Mouse (Mus musculus): Measurements from ENCODE around the gene Prl3b1. TPM values are rescaled to one million over a fixed set of nuclear protein-coding genes. Genes with fewer than 3 reads are reported as not detected.

Gene Prl3b1
- polyA plus RNA-seq (2012; rRNA removed): 0.20 TPM in 1 of 2 replicates, not detected in the other

DNA sequence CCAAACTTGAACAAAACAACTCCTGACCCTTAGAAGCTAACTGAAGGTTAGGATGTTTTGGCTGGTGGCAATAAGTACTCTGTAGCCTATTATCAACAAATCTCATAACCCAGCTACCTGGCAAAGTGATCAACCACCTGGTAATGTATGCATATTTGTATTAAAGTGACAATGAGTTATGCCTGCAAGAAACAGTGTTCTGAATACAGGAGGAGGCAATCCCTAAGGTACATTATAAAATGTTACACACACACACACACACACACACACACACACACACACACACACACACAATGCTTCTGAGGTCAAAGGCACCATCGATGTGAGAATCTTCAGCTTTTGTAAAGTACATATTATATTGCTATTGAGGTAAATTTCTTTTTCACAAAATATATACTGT lies at the start of gene Prl3b1:
TSS of gene Prl3b1 (plus strand) at position 301 of the 400 bp plus-strand sequence.
- no peak within 1 kb of the TSS for H3K4me3 ChIP-seq (ENCODE audit: control insufficient read depth, insufficient read depth, low read length)
- no peak for DNase-seq
- H3K4me1 ChIP-seq (replicated peaks; ENCODE audit: control insufficient read depth, insufficient read depth, low read length): no peaks in the 10 kb centered on the region
- 100% methylated on average over 1 of the region's 1 CpGs for WGBS
- H3K27me3 ChIP-seq (ENCODE audit: control insufficient read depth, insufficient read depth, low read length): no peaks in the 10 kb centered on the region
- H3K27ac ChIP-seq (ENCODE audit: control insufficient read depth, insufficient read depth, low read length): no peak within 1 kb of the TSS
- TF ChIP-seq POLR2A (IDR thresholded peaks at IDR 0.05; ENCODE audit: control insufficient read depth, extremely low read depth, insufficient read depth, low read length, poor library complexity) (no peak), CTCF (IDR thresholded peaks at IDR 0.05; ENCODE audit: borderline replicate concordance, control insufficient read depth, extremely low read depth, insufficient read depth, low read length, poor library complexity) (no peak)
- no peaks in the 10 kb centered on the region for H3K36me3 ChIP-seq (ENCODE audit: control insufficient read depth, insufficient read depth, low read length)

DNA sequence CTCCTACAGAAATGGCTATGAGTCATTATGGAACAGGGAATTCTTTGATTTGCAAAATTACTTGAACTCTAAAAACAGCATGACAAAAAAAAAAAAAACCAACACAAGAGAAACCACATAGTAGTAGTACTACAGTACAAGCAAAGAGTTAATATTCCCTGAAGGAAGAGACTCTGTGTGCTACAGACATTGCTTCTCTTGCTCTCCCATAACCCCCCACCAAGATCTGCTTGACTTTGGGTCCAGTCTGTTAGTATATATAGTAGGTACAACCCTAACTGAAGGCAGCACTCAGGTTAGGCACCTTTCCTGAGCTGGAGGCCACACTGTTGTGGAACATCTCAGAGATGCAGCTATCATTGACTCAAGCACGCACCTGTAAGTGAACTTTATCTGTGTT lies 45.3 kb upstream of the Prl3b1 start, which contains the start of gene Prl3c1:
TSS of gene Prl3c1 (plus strand) at position 301 of the 400 bp plus-strand sequence.
- H3K4me3 ChIP-seq (ENCODE audit: control insufficient read depth, insufficient read depth, low read length): no peak within 1 kb of the TSS
- no peaks in the 10 kb centered on the region for H3K4me1 ChIP-seq (replicated peaks; ENCODE audit: control insufficient read depth, insufficient read depth, low read length)
- no peak within 1 kb of the TSS for H3K27ac ChIP-seq (ENCODE audit: control insufficient read depth, insufficient read depth, low read length)
- 93% methylated on average over 1 of the region's 1 CpGs for WGBS
- H3K27me3 ChIP-seq (ENCODE audit: control insufficient read depth, insufficient read depth, low read length): no peaks in the 10 kb centered on the region
- no peak for DNase-seq
- H3K36me3 ChIP-seq (ENCODE audit: control insufficient read depth, insufficient read depth, low read length): no peaks in the 10 kb centered on the region
- no peak for TF ChIP-seq CTCF (IDR thresholded peaks at IDR 0.05; ENCODE audit: borderline replicate concordance, control insufficient read depth, extremely low read depth, insufficient read depth, low read length, poor library complexity)
- TF ChIP-seq POLR2A (IDR thresholded peaks at IDR 0.05; ENCODE audit: control insufficient read depth, extremely low read depth, insufficient read depth, low read length, poor library complexity): no peak

DNA sequence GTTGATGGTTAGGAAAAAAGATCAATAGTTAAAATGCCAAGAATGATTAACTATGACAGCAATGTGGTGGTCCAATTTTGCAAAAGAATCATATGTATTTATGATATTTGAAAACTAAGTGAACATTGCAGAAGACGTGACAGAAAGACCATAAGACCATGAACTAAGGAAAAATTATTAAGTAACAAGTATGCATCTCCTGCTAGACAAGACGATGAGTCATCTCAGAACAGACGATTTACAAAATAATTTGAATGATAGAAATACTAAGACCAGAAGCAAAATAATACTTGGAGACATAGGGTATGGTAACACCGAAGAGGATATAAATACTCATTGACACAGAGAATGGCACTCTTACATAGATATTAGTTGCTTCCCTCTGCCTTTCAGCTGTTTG lies 17.5 kb downstream of the Prl3b1 start, which contains the start of gene Prl3a1:
TSS of gene Prl3a1 (plus strand) at position 301 of the 400 bp plus-strand sequence.
- no peak within 1 kb of the TSS for H3K27ac ChIP-seq (ENCODE audit: control insufficient read depth, insufficient read depth, low read length)
- 94% methylated on average over 4 of the region's 4 CpGs for WGBS
- H3K36me3 ChIP-seq (ENCODE audit: control insufficient read depth, insufficient read depth, low read length): no peaks in the 10 kb centered on the region
- no peaks in the 10 kb centered on the region for H3K4me1 ChIP-seq (replicated peaks; ENCODE audit: control insufficient read depth, insufficient read depth, low read length)
- no peak for TF ChIP-seq CTCF (IDR thresholded peaks at IDR 0.05; ENCODE audit: borderline replicate concordance, control insufficient read depth, extremely low read depth, insufficient read depth, low read length, poor library complexity)
- no peak for TF ChIP-seq POLR2A (IDR thresholded peaks at IDR 0.05; ENCODE audit: control insufficient read depth, extremely low read depth, insufficient read depth, low read length, poor library complexity)
- no peak for DNase-seq
- no peaks in the 10 kb centered on the region for H3K27me3 ChIP-seq (ENCODE audit: control insufficient read depth, insufficient read depth, low read length)
- H3K4me3 ChIP-seq (ENCODE audit: control insufficient read depth, insufficient read depth, low read length): no peak within 1 kb of the TSS

Other genes with a start within 250 kb of the Prl3b1 start
- not detected in 2 replicates for gene Prl, start 184.3 kb upstream of the Prl3b1 start, polyA plus RNA-seq (2012; rRNA removed)
- not detected in 2 replicates for gene Prl3d1, start 147.7 kb upstream of the Prl3b1 start, polyA plus RNA-seq (2012; rRNA removed)
- not detected in 2 replicates for gene Prl3d2, start 120.1 kb upstream of the Prl3b1 start, polyA plus RNA-seq (2012; rRNA removed)
- not detected in 2 replicates for gene Prl3d3, start 85.1 kb upstream of the Prl3b1 start, polyA plus RNA-seq (2012; rRNA removed)
- not detected in 2 replicates for gene Prl3c1, start 45.2 kb upstream of the Prl3b1 start, polyA plus RNA-seq (2012; rRNA removed)
- not detected in 2 replicates for gene Prl3a1, start 17.6 kb downstream of the Prl3b1 start, polyA plus RNA-seq (2012; rRNA removed)
- gene Prl6a1, start 70.8 kb downstream of the Prl3b1 start, polyA plus RNA-seq (2012; rRNA removed): not detected in 2 replicates
- 0.18 TPM in 1 of 2 replicates, not detected in the other for gene Prl8a2, start 103.8 kb downstream of the Prl3b1 start, polyA plus RNA-seq (2012; rRNA removed)
- gene Prl2b1, start 149.0 kb downstream of the Prl3b1 start, polyA plus RNA-seq (2012; rRNA removed): not detected in 2 replicates
- gene Prl8a6, start 196.8 kb downstream of the Prl3b1 start, polyA plus RNA-seq (2012; rRNA removed): not detected in 2 replicates